Mouse (Mus musculus) stomach, postnatal 0 days (tissue): Measurements from ENCODE around the gene A630023A22Rik.

ENCODE experiments used
- CTCF ChIP-seq: IDR thresholded peaks from 2 replicates; pipeline ENCODE4 v1.5.1; 2016; ENCODE audit warnings: antibody characterized with exemption, low read depth, mild to moderate bottlenecking, moderate library complexity
- EP300 ChIP-seq: optimal IDR thresholded peaks from 2 replicates; pipeline ENCODE3; 2016; ENCODE audit warnings: antibody characterized with exemption

DNA sequence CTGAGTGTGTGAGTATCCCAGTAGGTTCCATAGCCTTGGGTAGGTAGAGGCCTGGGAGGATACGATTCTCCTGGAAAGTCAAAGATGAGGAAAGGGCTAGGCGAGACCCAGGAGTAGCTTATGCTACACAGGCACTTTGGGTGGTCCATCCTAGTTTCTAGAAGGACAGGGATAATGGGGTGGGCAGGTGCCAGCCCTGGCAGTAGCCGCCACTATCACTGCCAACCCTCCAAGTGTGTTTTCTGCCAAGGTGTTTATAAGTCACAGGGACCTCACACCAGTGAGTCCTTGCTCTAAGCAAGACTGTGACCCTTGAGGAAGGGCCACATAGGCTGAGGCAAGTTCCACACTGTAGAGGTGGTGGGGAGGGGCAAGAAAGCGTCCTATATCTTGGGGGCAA lies 61.3 kb downstream of the A630023A22Rik start:
- no peak for TF ChIP-seq CTCF
- no peak for TF ChIP-seq EP300
